ENCODE assay signal across 9 mouse cellular contexts in the genomic region with DNA sequence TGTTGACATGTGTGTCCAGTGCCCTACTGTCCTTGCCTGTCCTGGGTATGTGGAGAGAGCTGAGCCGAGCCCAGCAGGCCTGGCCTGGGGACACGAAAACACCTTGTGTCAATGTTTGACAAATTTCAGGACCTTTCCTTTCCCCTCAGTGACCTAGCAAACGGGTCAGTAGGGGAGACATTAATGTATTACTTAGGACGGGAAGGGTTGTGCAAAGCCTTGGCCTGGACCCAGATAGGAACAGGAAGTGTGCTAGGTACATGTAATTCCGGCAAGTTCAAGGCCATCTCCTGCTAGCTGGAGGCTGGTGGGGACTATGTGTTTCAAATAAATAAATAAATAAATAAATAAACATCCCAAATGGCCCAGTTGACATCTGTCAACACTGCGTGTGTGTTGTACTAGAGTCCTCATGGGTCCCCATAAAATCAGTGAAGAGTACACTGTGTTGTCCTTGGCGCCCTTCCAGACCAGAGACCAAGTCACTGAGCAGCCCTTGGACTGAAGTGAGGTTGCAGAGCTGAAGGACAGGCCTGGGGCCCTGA. TPM values are rescaled to one million over a fixed set of nuclear protein-coding genes. Genes with fewer than 3 reads are reported as not detected.
DNase-seq lines count a peak whose midpoint lies in the region.
"Had no signal": no experiment of that assay in that cellular context is flagged by ENCODE, and none has a peak within 500 bp of the region (broad histone marks: within the 10 kb centered on the region; RNA-seq: fewer than 3 reads in every experiment).

No protein-coding gene starts in this region.

- intact Hi-C loops in left cerebral cortex, postnatal 10 days (cut with DNase I), result no loop called here

- peak; percentile 65 for DNase-seq in ovary, adult 18-20 months (ENCODE audit: low spot score)
- DNase-seq in ovary, postnatal 10 days (ENCODE audit: low spot score), result no peak
- DNase-seq in adrenal gland, postnatal 36 days, result peak; percentile 86 to 88
- peak; percentile 50 to 61 for DNase-seq in kidney, postnatal 4 days
- DNase-seq in yolk sac, embryonic 10.5 days (ENCODE audit: low spot score), result peak; percentile 62
- DNase-seq in left cerebral cortex, postnatal 10 days (ENCODE audit: extremely low spot score in 1 of 2, low spot score in 2 of 2), result no peak
- no peak for DNase-seq in right cerebral cortex, adult 18-20 months
- DNase-seq: retina, postnatal 1 day; thymus, postnatal 25 days had no signal

RNA-seq across cellular contexts. Expression of gene Grhpr, which starts 1.3 kb away (rescaled TPM):
- 100 to 1,000 TPM; 176 to 181 TPM for total RNA-seq in adrenal gland, postnatal 36 days (2021)
- total RNA-seq in left cerebral cortex, postnatal 10 days (2021), result 10 to 100 TPM in 1 of 2 experiments, 1 to 10 TPM in 1; 9.5 to 10.1 TPM

RNA-seq across cellular contexts. Expression of gene Zbtb5, which starts 32.3 kb away (rescaled TPM):
- 10 to 100 TPM in 1 of 2 experiments, 1 to 10 TPM in 1; 9.1 to 13.1 TPM for total RNA-seq in adrenal gland, postnatal 36 days (2021)
- total RNA-seq in left cerebral cortex, postnatal 10 days (2021), result 10 to 100 TPM; 17.3 to 18.6 TPM

RNA-seq across cellular contexts. Expression of gene Polr1e, which starts 38.5 kb away (rescaled TPM):
- 10 to 100 TPM; 15.9 to 20.4 TPM for total RNA-seq in adrenal gland, postnatal 36 days (2021)
- total RNA-seq in left cerebral cortex, postnatal 10 days (2021), result 10 to 100 TPM; 17.2 to 20.5 TPM

Comparison
In these comparisons a context has a peak if more than half of its experiments do, and no peak if none do; other contexts are left out.
1. DNase-seq: peak in ovary, adult 18-20 months (single experiment), adrenal gland, postnatal 36 days (2 of 2), kidney, postnatal 4 days (2 of 2) and yolk sac, embryonic 10.5 days (single experiment); none in ovary, postnatal 10 days (single experiment), left cerebral cortex, postnatal 10 days (0 of 2) and right cerebral cortex, adult 18-20 months (single experiment).
2. RNA of gene Grhpr, which starts 1.3 kb away (total RNA-seq): 176 to 181 TPM in adrenal gland, postnatal 36 days; 9.5 to 10.1 TPM in left cerebral cortex, postnatal 10 days; every median in the first group is over 10 times any median in the second.